Mouse (Mus musculus): ENCODE data around the gene Samd4b. TPM values are rescaled to one million over a fixed set of nuclear protein-coding genes. Genes with fewer than 3 reads are reported as not detected.

The Samd4b gene
- polyA plus RNA-seq, 1 experiment from 2014 or later = 35.6 TPM

GRCm38 (mm10) chr7:28482854-28483253 is 115.1 kb downstream of the Samd4b start:
- Histone ChIP-seq H3K27me3 (peaks cover 14% of the 10 kb centered on the region), H3K27ac (no peak overlapping the region), H3K4me1 (peaks cover 2% of the 10 kb centered on the region; the same call in 1 of the 2 replicates), H3K36me3 (no peaks in the 10 kb centered on the region), H3K4me3 (no peak overlapping the region), H3K4me2 (replicated peaks) (no peak overlapping the region), H3K9me3 (replicated peaks) (no peaks in the 10 kb centered on the region), H3K9ac (no peak overlapping the region)
- 90% methylated on average over 11 of the region's 11 CpGs for WGBS
- ATAC-seq (ENCODE audit: low FRiP score) = no peak

- Histone ChIP-seq H3K27me3 (no peaks in the 10 kb centered on the region; the same call in 1 of the 2 replicates), H3K27ac (no peak overlapping the region), H3K9me3 (replicated peaks) (no peaks in the 10 kb centered on the region), H3K4me1 (no peaks in the 10 kb centered on the region), H3K4me3 (no peak overlapping the region), H3K36me3 (no peaks in the 10 kb centered on the region), H3K4me2 (replicated peaks) (no peak overlapping the region), H3K9ac (no peak overlapping the region)
- 7% methylated on average over 8 of the region's 8 CpGs for WGBS
- no peak for ATAC-seq (ENCODE audit: low FRiP score)
These were observed 119.1 kb downstream of the Samd4b start for GRCm38 (mm10) chr7:28478854-28479253.

GRCm38 (mm10) chr7:28477363-28477762 is 120.6 kb downstream of the Samd4b start:
- Histone ChIP-seq H3K27me3 (no peaks in the 10 kb centered on the region; the same call in 1 of the 2 replicates), H3K4me3 (no peak overlapping the region), H3K9me3 (replicated peaks) (no peaks in the 10 kb centered on the region), H3K9ac (no peak overlapping the region), H3K27ac (no peak overlapping the region), H3K36me3 (no peaks in the 10 kb centered on the region), H3K4me1 (no peaks in the 10 kb centered on the region), H3K4me2 (replicated peaks) (no peak overlapping the region)
- 91% methylated on average over 5 of the region's 5 CpGs for WGBS
- no peak for ATAC-seq (ENCODE audit: low FRiP score)

GRCm38 (mm10) chr7:28476191-28476590 is 121.8 kb downstream of the Samd4b start:
- Histone ChIP-seq H3K36me3 (no peaks in the 10 kb centered on the region), H3K9me3 (replicated peaks) (no peaks in the 10 kb centered on the region), H3K27ac (no peak overlapping the region), H3K9ac (no peak overlapping the region), H3K4me2 (replicated peaks) (no peak overlapping the region), H3K4me3 (no peak overlapping the region), H3K4me1 (no peaks in the 10 kb centered on the region), H3K27me3 (no peaks in the 10 kb centered on the region; the same call in 1 of the 2 replicates)
- ATAC-seq (ENCODE audit: low FRiP score) = no peak
- WGBS = 87% methylated on average over 6 of the region's 6 CpGs

GRCm38 (mm10) chr7:28467213-28467751 is 130.7 kb downstream of the Samd4b start:
- peak overlapping the region; percentile 74 for H3K4me2 ChIP-seq (replicated peaks)
- no peaks in the 10 kb centered on the region for H3K9me3 ChIP-seq (replicated peaks)
- H3K36me3 ChIP-seq = peaks cover 16% of the 10 kb centered on the region
- peak; percentile 67 for ATAC-seq (ENCODE audit: low FRiP score)
- peak overlapping the region; percentile 61 for H3K9ac ChIP-seq
- 2% methylated on average over 62 of the region's 63 CpGs for WGBS
- peak overlapping the region; percentile 38 for H3K4me3 ChIP-seq
- H3K4me1 ChIP-seq = peaks cover 18% of the 10 kb centered on the region
- H3K27ac ChIP-seq = no peak overlapping the region
- H3K27me3 ChIP-seq = peaks cover 24% of the 10 kb centered on the region

GRCm38 (mm10) chr7:28466721-28467212 is 131.2 kb downstream of the Samd4b start:
- no peak for ATAC-seq (ENCODE audit: low FRiP score)
- Histone ChIP-seq H3K27me3 (peaks cover 24% of the 10 kb centered on the region), H3K9ac (peak overlapping the region; percentile 61; the same call in 1 of the 2 replicates), H3K4me3 (peak overlapping the region; percentile 38), H3K36me3 (peaks cover 21% of the 10 kb centered on the region), H3K4me1 (peaks cover 18% of the 10 kb centered on the region), H3K4me2 (replicated peaks) (peak overlapping the region; percentile 74), H3K27ac (no peak overlapping the region), H3K9me3 (replicated peaks) (no peaks in the 10 kb centered on the region)
- WGBS = 16% methylated on average over 40 of the region's 40 CpGs

- 67% methylated on average over 10 of the region's 10 CpGs for WGBS
- Histone ChIP-seq H3K27ac (no peak overlapping the region), H3K9ac (no peak overlapping the region), H3K4me3 (no peak overlapping the region), H3K36me3 (peaks cover 41% of the 10 kb centered on the region), H3K4me1 (peaks cover 18% of the 10 kb centered on the region), H3K4me2 (replicated peaks) (peak overlapping the region; percentile 24), H3K27me3 (peaks cover 24% of the 10 kb centered on the region), H3K9me3 (replicated peaks) (no peaks in the 10 kb centered on the region)
- ATAC-seq (ENCODE audit: low FRiP score) = peak; percentile 51; the same call in 1 of the 2 replicates
These were observed 133.3 kb downstream of the Samd4b start for GRCm38 (mm10) chr7:28464416-28465212.

- H3K9ac ChIP-seq = no peak overlapping the region
- H3K9me3 ChIP-seq (replicated peaks) = no peaks in the 10 kb centered on the region
- H3K4me3 ChIP-seq = no peak overlapping the region
- no peak overlapping the region for H3K27ac ChIP-seq
- H3K36me3 ChIP-seq = peaks cover 59% of the 10 kb centered on the region
- H3K4me2 ChIP-seq (replicated peaks) = no peak overlapping the region
- WGBS = 93% methylated on average over 2 of the region's 2 CpGs
- ATAC-seq (ENCODE audit: low FRiP score) = no peak
- H3K27me3 ChIP-seq = peaks cover 19% of the 10 kb centered on the region
- H3K4me1 ChIP-seq = peaks cover 17% of the 10 kb centered on the region
These were observed 135.2 kb downstream of the Samd4b start for GRCm38 (mm10) chr7:28462769-28463168.

- Histone ChIP-seq H3K4me2 (replicated peaks) (no peak overlapping the region), H3K4me3 (no peak overlapping the region), H3K9ac (no peak overlapping the region), H3K36me3 (peaks cover 64% of the 10 kb centered on the region), H3K4me1 (peaks cover 7% of the 10 kb centered on the region; the same call in 1 of the 2 replicates), H3K27ac (no peak overlapping the region), H3K27me3 (no peaks in the 10 kb centered on the region), H3K9me3 (replicated peaks) (no peaks in the 10 kb centered on the region)
- no peak for ATAC-seq (ENCODE audit: low FRiP score)
- WGBS = 86% methylated on average over 5 of the region's 5 CpGs
These were observed 137.6 kb downstream of the Samd4b start for GRCm38 (mm10) chr7:28460361-28460760.

GRCm38 (mm10) chr7:28452361-28453005 is 145.5 kb downstream of the Samd4b start:
- H3K27ac ChIP-seq = peak overlapping the region; percentile 75
- WGBS = under 1% methylated on average over 23 of the region's 24 CpGs
- no peaks in the 10 kb centered on the region for H3K27me3 ChIP-seq
- peaks cover 12% of the 10 kb centered on the region for H3K4me1 ChIP-seq
- peak overlapping the region; percentile 87 for H3K4me3 ChIP-seq
- peak; percentile 48 for ATAC-seq (ENCODE audit: low FRiP score)
- peak overlapping the region; percentile 91 for H3K4me2 ChIP-seq (replicated peaks)
- peak overlapping the region; percentile 94 for H3K9ac ChIP-seq
- H3K36me3 ChIP-seq = peaks cover 12% of the 10 kb centered on the region
- H3K9me3 ChIP-seq (replicated peaks) = no peaks in the 10 kb centered on the region

GRCm38 (mm10) chr7:28451531-28452360 is 146.2 kb downstream of the Samd4b start, which contains the start of gene Lrfn1:
Gene Lrfn1, plus strand, starts transcription at chr7:28451980.
- peaks cover 12% of the 10 kb centered on the region for H3K36me3 ChIP-seq
- H3K4me3 ChIP-seq = peak within 1 kb of the TSS; percentile 87
- H3K4me2 ChIP-seq (replicated peaks) = peak within 1 kb of the TSS; percentile 91
- 1% methylated on average over 18 of the region's 97 CpGs for WGBS
- peak; percentile 75 for ATAC-seq (ENCODE audit: low FRiP score)
- no peaks in the 10 kb centered on the region for H3K9me3 ChIP-seq (replicated peaks)
- H3K27ac ChIP-seq = peak within 1 kb of the TSS; percentile 75
- H3K4me1 ChIP-seq = peaks cover 17% of the 10 kb centered on the region
- H3K27me3 ChIP-seq = no peaks in the 10 kb centered on the region
- H3K9ac ChIP-seq = peak within 1 kb of the TSS; percentile 94

Measured in hindbrain, embryonic 12.5 days (tissue).